34 mouse cellular contexts compared by ENCODE assay signal in genomic region chr13:59412672-59413071, GRCm38 (mm10).
"Had no signal": no experiment of that assay in that cellular context is flagged by ENCODE, and none has a peak within 500 bp of the region (broad histone marks: within the 10 kb centered on the region; RNA-seq: fewer than 3 reads in every experiment).

No protein-coding gene starts in this region.

- H3K4me2 ChIP-seq: heart, embryonic 11.5 days; heart, embryonic 12.5 days; heart, embryonic 13.5 days; heart, embryonic 15.5 days; hindbrain, embryonic 12.5 days; hindbrain, embryonic 13.5 days; hindbrain, embryonic 14.5 days; hindbrain, embryonic 15.5 days; intestine, embryonic 15.5 days; kidney, embryonic 15.5 days had no signal

- H3K36me3 ChIP-seq: heart, embryonic 10.5 days; heart, embryonic 12.5 days; heart, embryonic 13.5 days; heart, embryonic 15.5 days; hindbrain, embryonic 10.5 days; hindbrain, embryonic 12.5 days; hindbrain, embryonic 13.5 days; hindbrain, embryonic 15.5 days; intestine, embryonic 15.5 days; kidney, embryonic 15.5 days had no signal

- H3K27me3 ChIP-seq: heart, embryonic 12.5 days; heart, embryonic 13.5 days; heart, embryonic 15.5 days; hindbrain, embryonic 12.5 days; hindbrain, embryonic 13.5 days; hindbrain, embryonic 15.5 days; intestine, embryonic 15.5 days; kidney, embryonic 15.5 days had no signal

- H3K9me3 ChIP-seq: heart, embryonic 10.5 days; heart, embryonic 12.5 days; heart, embryonic 13.5 days; heart, embryonic 15.5 days; hindbrain, embryonic 10.5 days; hindbrain, embryonic 12.5 days; hindbrain, embryonic 13.5 days; hindbrain, embryonic 15.5 days; intestine, embryonic 15.5 days; kidney, embryonic 15.5 days had no signal

- DNase-seq: heart, postnatal 10 days; heart, postnatal 14 days; heart, postnatal 4 days; kidney, adult 11 months; kidney, adult 18-20 months; kidney, adult 2 months; kidney, adult 8-10 months; kidney, adult 9 months; kidney, postnatal 10 days; kidney, postnatal 14 days; kidney, postnatal 25 days; kidney, postnatal 36 days; kidney, postnatal 4 days; layer of hippocampus, adult 9-11 months; layer of hippocampus, postnatal 36 days had no signal

- H3K4me3 ChIP-seq: heart, embryonic 10.5 days; heart, embryonic 12.5 days; heart, embryonic 13.5 days; heart, embryonic 15.5 days; hindbrain, embryonic 10.5 days; hindbrain, embryonic 12.5 days; hindbrain, embryonic 13.5 days; hindbrain, embryonic 15.5 days; intestine, embryonic 15.5 days; kidney, embryonic 15.5 days; layer of hippocampus, adult 2 months; left cerebral cortex, adult 2 months had no signal

- ATAC-seq: hindbrain, embryonic 16.5 days; hindbrain, postnatal 0 days; inflammation-experienced regulatory T-cells, adult 6 months; intestine, embryonic 15.5 days; intestine, embryonic 16.5 days had no signal

- H3K9ac ChIP-seq: heart, embryonic 12.5 days; heart, embryonic 13.5 days; heart, embryonic 15.5 days; hindbrain, embryonic 12.5 days; hindbrain, embryonic 13.5 days; hindbrain, embryonic 14.5 days; hindbrain, embryonic 15.5 days; intestine, embryonic 15.5 days; kidney, embryonic 15.5 days had no signal

- H3K27ac ChIP-seq: heart, embryonic 10.5 days; heart, embryonic 13.5 days; heart, embryonic 15.5 days; hindbrain, embryonic 10.5 days; hindbrain, embryonic 12.5 days; hindbrain, embryonic 13.5 days; hindbrain, embryonic 14.5 days; hindbrain, embryonic 15.5 days; hindbrain, postnatal 0 days; intestine, embryonic 15.5 days; kidney, embryonic 15.5 days; kidney, postnatal 0 days; layer of hippocampus, adult 2 months; left cerebral cortex, adult 2 months had no signal

- H3K4me1 ChIP-seq: heart, embryonic 12.5 days; heart, embryonic 13.5 days; heart, embryonic 15.5 days; hindbrain, embryonic 10.5 days; hindbrain, embryonic 13.5 days; hindbrain, embryonic 15.5 days; intestine, embryonic 15.5 days; kidney, embryonic 15.5 days had no signal
